ENCODE assay signal across 15 mouse cellular contexts in genomic region chr6:121116434-121116833, GRCm38 (mm10).
"Had no signal": no experiment of that assay in that cellular context is flagged by ENCODE, and none has a peak within 500 bp of the region (broad histone marks: within the 10 kb centered on the region; RNA-seq: fewer than 3 reads in every experiment).

No protein-coding gene starts in this region.

- DNase-seq: kidney, adult 11 months; kidney, adult 9 months; kidney, postnatal 14 days; left cerebral cortex, postnatal 4 days; right cerebral cortex, postnatal 4 days; spleen, adult 18-20 months; thymus, postnatal 36 days had no signal

- H3K4me2 ChIP-seq: limb, embryonic 13.5 days; liver, embryonic 15.5 days; lung, embryonic 15.5 days; midbrain, embryonic 12.5 days; neural tube, embryonic 15.5 days; stomach, embryonic 15.5 days had no signal

- H3K27ac ChIP-seq: hindbrain, postnatal 0 days; limb, embryonic 13.5 days; liver, embryonic 15.5 days; lung, embryonic 15.5 days; midbrain, embryonic 12.5 days; neural tube, embryonic 15.5 days; stomach, embryonic 15.5 days had no signal

- H3K4me3 ChIP-seq: limb, embryonic 13.5 days; liver, embryonic 15.5 days; lung, embryonic 15.5 days; midbrain, embryonic 12.5 days; myocyte; neural tube, embryonic 15.5 days; stomach, embryonic 15.5 days had no signal

- H3K27me3 ChIP-seq: limb, embryonic 13.5 days; lung, embryonic 15.5 days; midbrain, embryonic 12.5 days; neural tube, embryonic 15.5 days; stomach, embryonic 15.5 days had no signal

- ATAC-seq: hindbrain, postnatal 0 days had no signal

- H3K9ac ChIP-seq: limb, embryonic 13.5 days; liver, embryonic 15.5 days; lung, embryonic 15.5 days; midbrain, embryonic 12.5 days; neural tube, embryonic 15.5 days; stomach, embryonic 15.5 days had no signal

- H3K36me3 ChIP-seq: limb, embryonic 13.5 days; liver, embryonic 15.5 days; lung, embryonic 15.5 days; midbrain, embryonic 12.5 days; neural tube, embryonic 15.5 days; stomach, embryonic 15.5 days had no signal

- H3K9me3 ChIP-seq: limb, embryonic 13.5 days; liver, embryonic 15.5 days; lung, embryonic 15.5 days; midbrain, embryonic 12.5 days; neural tube, embryonic 15.5 days; stomach, embryonic 15.5 days had no signal

- H3K4me1 ChIP-seq: stomach, embryonic 15.5 days had no signal
